Mouse (Mus musculus) urinary bladder, postnatal 10 days (tissue): Measurements from ENCODE around the gene Itpr2.

Experiments used
- DNase-seq: peaks from one replicate; pipeline ENCODE4 v3.0.0; 2022; ENCODE audit warnings: low spot score

Itpr2 gene

GRCm38 (mm10) chr6:146156536-146156935, 345.5 kb downstream of the Itpr2 start:
- no peak for DNase-seq

DNA sequence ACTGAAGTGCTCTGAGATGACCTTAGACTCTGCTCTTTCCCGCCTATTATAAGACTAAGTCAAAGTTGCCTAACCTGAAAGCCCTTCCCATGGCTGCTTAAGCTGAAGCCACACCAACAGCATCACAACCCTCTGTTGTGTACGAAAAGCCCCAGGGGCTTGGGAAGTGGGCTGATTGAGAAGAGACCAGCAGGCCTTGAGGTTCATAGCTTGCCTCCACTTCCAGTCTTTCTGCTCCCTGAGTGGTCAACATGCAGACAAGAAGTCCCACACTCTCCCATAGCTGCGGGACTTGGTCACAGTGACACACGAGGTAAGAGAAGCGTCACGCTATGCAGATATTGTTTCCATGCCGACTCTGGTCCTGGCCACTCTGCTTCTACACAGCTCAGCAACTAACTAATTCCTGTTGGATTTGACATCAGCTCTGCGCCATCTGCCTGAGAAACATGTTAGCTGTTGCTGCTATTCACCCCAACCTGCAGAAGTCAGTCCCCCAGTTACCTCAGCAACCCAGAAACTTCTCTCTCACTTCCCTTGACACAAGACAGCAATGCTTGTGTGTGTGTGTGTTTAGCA, 346.8 kb downstream of the Itpr2 start:
- DNase-seq: no peak

DNA sequence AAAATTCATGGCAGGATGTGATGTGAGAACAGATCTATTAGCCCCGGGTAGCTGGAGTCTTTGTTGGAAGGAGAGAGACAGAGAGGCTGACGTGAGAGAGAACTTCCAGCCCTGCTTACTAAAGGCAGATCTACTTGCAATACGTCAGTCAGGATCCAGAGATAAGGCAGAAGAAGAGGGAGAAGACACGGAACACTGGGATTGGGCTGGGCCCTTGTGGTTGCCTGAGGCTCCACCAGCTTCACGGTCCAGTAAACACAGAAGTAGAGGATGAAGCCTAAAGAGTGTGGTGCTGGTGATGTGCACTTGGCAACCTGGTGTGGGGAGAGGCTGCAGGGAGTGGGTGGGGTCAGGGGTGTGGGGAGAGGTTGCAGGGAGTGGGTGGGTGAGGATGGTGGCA, 349.2 kb downstream of the Itpr2 start:
- DNase-seq: no peak

GRCm38 (mm10) chr6:146140966-146141585, 360.9 kb downstream of the Itpr2 start:
- no peak for DNase-seq

- no peak for DNase-seq
These were observed 361.9 kb downstream of the Itpr2 start for GRCm38 (mm10) chr6:146140171-146140570.

- no peak for DNase-seq
These were observed 365.4 kb downstream of the Itpr2 start for GRCm38 (mm10) chr6:146136646-146137045.

- DNase-seq: no peak
These were observed 365.8 kb downstream of the Itpr2 start for GRCm38 (mm10) chr6:146136244-146136643.

- no peak for DNase-seq
These were observed 366.7 kb downstream of the Itpr2 start for GRCm38 (mm10) chr6:146135291-146135690.

DNA sequence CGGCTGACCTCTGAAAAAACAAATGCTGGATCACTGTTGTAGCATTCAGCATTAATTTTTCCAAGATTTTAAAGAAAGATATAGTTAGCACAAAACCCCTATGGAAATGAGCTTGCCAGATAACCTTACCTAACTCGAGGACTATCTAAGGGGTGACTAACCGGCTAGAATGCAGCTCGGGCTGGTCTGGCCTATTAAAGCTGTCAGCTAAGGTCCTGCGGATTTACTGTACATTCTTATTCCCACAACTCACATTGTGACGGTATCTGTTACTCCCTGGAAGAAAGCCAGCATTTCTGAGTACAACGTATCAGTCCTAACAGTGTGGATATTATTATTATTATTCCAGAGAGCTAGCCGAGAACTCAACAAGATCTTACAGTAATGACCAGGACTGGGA, 368.1 kb downstream of the Itpr2 start:
- DNase-seq: no peak

DNA sequence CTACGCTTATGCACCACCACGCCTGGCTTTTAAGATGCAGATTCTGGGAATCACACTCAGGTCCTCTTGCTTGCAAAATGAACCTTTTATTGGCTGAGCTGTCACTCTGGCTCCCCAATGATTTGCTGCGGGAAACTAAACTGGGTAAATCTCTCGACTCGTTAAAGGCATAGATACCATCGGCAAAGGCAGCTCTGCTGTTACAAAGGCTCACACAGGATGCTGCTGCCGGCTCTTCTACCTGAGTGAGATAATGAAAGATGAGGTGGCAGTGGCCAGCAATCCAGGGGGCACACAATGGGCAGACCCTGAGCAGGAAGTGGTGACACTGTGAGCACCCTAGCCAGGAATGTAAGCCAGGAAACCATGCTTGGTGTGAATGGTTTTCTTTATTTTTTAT, 373.0 kb downstream of the Itpr2 start:
- DNase-seq: no peak

DNA sequence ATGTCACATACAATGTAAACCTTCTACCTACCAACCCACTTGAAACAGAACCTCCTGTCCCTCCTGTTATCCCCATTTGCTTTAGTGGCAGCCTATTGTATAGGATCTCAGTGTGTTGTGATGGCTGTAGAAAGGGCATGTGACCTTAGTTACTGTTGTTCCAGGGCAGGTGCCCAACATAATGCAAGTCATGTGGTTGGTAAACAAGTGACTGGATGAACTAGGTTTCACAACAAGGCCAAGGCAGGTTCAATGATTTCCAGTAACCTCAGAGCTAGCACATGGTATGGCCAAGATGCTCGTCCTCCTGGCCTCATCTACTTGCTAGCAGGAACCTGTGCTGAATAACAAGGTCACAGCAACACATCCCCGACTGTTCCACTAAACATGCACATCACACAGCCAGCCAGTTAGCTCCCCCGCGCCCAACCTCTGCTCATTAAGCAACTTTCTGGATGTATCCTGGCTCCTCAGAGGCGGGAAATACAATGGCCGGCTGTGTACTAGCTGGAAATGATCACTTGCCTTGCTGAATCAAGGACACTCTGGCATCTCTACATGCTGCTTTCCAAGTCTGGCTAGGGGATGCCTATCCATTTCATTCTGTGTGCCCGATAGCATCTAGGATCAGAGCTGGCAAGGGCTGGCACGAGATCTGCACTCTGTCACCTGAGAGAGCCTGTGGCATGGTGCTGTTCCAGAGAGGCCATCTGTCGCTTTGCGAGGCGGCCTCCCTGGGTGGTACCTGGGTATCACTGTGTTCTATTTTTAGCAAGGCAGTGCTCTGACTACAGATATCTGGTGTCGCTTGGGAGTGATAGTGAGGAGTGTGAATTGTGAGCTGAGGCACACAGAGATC, 375.0 kb downstream of the Itpr2 start:
- no peak for DNase-seq

- no peak for DNase-seq
These were observed 376.4 kb downstream of the Itpr2 start for GRCm38 (mm10) chr6:146125621-146126020.

GRCm38 (mm10) chr6:146124479-146124878, 377.5 kb downstream of the Itpr2 start:
- no peak for DNase-seq

- DNase-seq: no peak
These were observed 378.4 kb downstream of the Itpr2 start for GRCm38 (mm10) chr6:146123656-146124055.

GRCm38 (mm10) chr6:146120172-146120571, 381.9 kb downstream of the Itpr2 start:
- DNase-seq: no peak

GRCm38 (mm10) chr6:146114731-146115302, 387.2 kb downstream of the Itpr2 start:
- DNase-seq: no peak

DNA sequence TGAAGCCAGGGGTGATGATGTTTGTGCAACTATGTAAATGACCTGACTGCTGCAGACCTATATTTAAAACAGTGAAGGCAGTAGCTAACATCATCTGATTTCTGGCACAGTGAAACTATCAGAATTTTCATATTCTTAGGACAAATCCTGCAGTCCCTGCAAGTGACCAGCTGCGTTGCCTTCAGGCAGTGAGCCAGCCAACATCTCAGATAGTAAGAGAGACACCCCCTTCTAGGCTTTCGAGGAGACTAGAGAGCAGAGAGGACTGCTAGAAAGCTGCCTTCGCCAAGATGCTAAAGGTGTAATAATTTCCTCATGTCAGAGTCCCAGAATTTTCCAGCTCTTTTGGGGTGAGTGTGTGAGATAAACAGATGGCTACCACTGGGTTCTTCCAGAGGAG, 388.0 kb downstream of the Itpr2 start:
- DNase-seq: no peak

- no peak for DNase-seq
These were observed 388.9 kb downstream of the Itpr2 start for GRCm38 (mm10) chr6:146113085-146113484.

DNA sequence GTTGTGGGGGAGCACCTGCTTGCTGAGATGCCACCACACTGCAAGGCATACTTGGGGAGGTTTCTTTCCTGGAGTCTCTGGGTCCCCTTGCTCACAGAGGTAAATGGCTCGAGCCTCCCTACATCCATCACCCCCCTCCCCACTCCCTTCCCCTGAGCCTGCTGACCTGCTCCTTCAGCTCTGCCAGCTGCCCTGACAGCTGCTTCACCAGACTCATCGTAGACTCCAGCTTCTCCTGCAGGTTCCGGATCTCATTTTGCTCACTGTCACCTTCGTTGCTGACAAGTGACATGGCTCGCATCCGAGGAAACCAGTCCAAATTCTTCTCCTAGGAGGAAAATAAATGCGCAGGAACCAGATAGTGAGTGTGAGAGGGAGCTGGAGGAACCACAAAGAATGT, 389.8 kb downstream of the Itpr2 start:
- no peak for DNase-seq

- no peak for DNase-seq
These were observed 390.2 kb downstream of the Itpr2 start for GRCm38 (mm10) chr6:146111781-146112180.

DNA sequence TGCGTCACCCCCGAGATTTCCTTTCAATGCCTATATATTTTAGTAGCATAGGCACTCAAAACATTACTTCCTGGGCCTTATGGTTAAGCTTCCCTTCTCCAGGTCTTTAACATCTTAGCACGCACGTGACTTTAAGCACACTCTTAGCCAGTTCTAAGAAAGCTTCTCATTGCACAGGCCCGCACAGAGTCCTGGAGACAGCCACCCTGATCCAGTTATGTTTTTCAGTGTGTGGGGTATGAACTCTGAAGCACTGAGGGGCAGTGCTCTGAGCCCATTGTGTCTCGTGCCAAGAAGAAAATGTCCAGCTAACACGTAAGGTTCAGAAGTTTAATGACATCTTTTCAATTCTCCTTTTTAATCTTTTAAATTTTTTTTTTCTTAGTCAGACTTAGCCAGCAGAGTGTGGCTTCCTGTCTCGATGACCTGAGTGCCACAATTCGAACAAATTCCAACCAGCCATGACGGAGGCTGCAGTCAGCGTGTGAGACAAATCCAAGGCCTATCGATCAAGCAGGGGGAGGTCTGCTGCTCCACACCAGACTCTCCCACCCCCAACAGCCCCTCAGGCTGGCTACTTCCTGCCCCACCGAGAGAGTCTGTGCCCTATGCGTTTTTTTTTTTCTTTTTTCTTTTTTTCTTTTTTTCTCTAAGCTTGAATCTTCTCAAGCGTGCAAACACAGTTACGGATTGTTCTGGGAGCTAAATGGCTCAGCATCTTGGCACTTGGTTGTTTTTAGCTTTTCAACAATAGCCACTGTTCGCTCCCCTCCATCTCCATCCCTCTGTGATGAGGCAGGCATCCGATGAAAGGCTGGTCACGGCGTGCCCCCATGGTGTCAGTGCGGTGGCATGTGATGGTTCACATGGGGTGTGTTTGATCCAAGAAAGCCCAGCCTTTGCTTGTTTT, 390.9 kb downstream of the Itpr2 start:
- no peak for DNase-seq

GRCm38 (mm10) chr6:146110425-146110824, 391.6 kb downstream of the Itpr2 start:
- DNase-seq: no peak
